22 mouse cellular contexts compared by ENCODE assay signal in genomic region chr12:105376976-105377375, GRCm38 (mm10). TPM values are rescaled to one million over a fixed set of nuclear protein-coding genes. Genes with fewer than 3 reads are reported as not detected.
A peak's percentile ranks its signal among the peaks of the same experiment; 100 is the strongest.
DNase-seq lines count a peak whose midpoint lies in the region; ATAC-seq lines count a peak whose summit lies in the region.
"Had no signal": no experiment of that assay in that cellular context is flagged by ENCODE, and none has a peak within 500 bp of the region (broad histone marks: within the 10 kb centered on the region; RNA-seq: fewer than 3 reads in every experiment).

No protein-coding gene starts in this region.

- DNase-seq in hindbrain, embryonic 10.5 days (ENCODE audit: low spot score) = no peak
- no peak for DNase-seq in hindbrain, embryonic 11.5 days (ENCODE audit: low spot score)
- DNase-seq in cerebellum, postnatal 25 days = peak; percentile 63 to 76
- peak; percentile 9 for DNase-seq in heart, postnatal 25 days (ENCODE audit: low spot score)
- no peak for DNase-seq in forebrain, embryonic 14.5 days (ENCODE audit: low spot score)
- DNase-seq in kidney, postnatal 25 days = no peak
- no peak for DNase-seq in kidney, postnatal 14 days
- DNase-seq: B cell, adult 2 months; layer of hippocampus, adult 9-11 months; thymus, postnatal 25 days had no signal

- ATAC-seq in hindbrain, embryonic 11.5 days (ENCODE audit: low FRiP score) = no peak
- peak; percentile 47; the same call in 1 of the 2 replicates for ATAC-seq in heart, embryonic 11.5 days (replicated peaks; ENCODE audit: insufficient number of reproducible peaks, low FRiP score, low TSS enrichment)
- no peak for ATAC-seq in forebrain, embryonic 14.5 days
- ATAC-seq: activated CD4-positive, CD25-positive, alpha-beta regulatory T cell, adult 4 months; forebrain, embryonic 13.5 days; hindbrain, embryonic 16.5 days; intestine, postnatal 0 days; lung, postnatal 0 days; midbrain, embryonic 16.5 days had no signal

- H3K27me3 ChIP-seq in hindbrain, embryonic 10.5 days (ENCODE audit: insufficient read depth, poor library complexity, severe bottlenecking) = no peaks in the 10 kb centered on the region
- H3K27me3 ChIP-seq in hindbrain, embryonic 11.5 days (ENCODE audit: control insufficient read depth, insufficient read depth, low read length) = no peaks in the 10 kb centered on the region
- peaks cover 70% of the 10 kb centered on the region for H3K27me3 ChIP-seq in heart, embryonic 11.5 days (ENCODE audit: control insufficient read depth, insufficient read depth, low read length)
- H3K27me3 ChIP-seq in forebrain, embryonic 14.5 days (replicated peaks; ENCODE audit: control insufficient read depth, insufficient read depth, low read length) = no peaks in the 10 kb centered on the region
- H3K27me3 ChIP-seq: forebrain, embryonic 13.5 days; limb, embryonic 13.5 days had no signal

- no peaks in the 10 kb centered on the region for H3K9me3 ChIP-seq in hindbrain, embryonic 10.5 days
- H3K9me3 ChIP-seq in hindbrain, embryonic 11.5 days (ENCODE audit: control insufficient read depth, low read length) = no peaks in the 10 kb centered on the region
- no peaks in the 10 kb centered on the region for H3K9me3 ChIP-seq in heart, embryonic 11.5 days (replicated peaks; ENCODE audit: control insufficient read depth, low read length)
- H3K9me3 ChIP-seq in forebrain, embryonic 14.5 days (replicated peaks; ENCODE audit: control insufficient read depth, low read length) = no peaks in the 10 kb centered on the region
- H3K9me3 ChIP-seq: forebrain, embryonic 13.5 days; limb, embryonic 13.5 days had no signal

- peak overlapping the region; percentile 13; the same call in 1 of the 2 replicates for H3K27ac ChIP-seq in hindbrain, embryonic 10.5 days
- no peak overlapping the region for H3K27ac ChIP-seq in hindbrain, embryonic 11.5 days (ENCODE audit: low read depth, low read length)
- no peak overlapping the region for H3K27ac ChIP-seq in heart, embryonic 11.5 days (ENCODE audit: low read depth, low read length)
- H3K27ac ChIP-seq in forebrain, embryonic 14.5 days (ENCODE audit: low read depth, low read length) = no peak overlapping the region
- H3K27ac ChIP-seq: forebrain, embryonic 13.5 days; kidney, postnatal 0 days; limb, embryonic 13.5 days; liver, embryonic 14.5 days had no signal

- H3K36me3 ChIP-seq in hindbrain, embryonic 10.5 days = no peaks in the 10 kb centered on the region
- H3K36me3 ChIP-seq in hindbrain, embryonic 11.5 days (ENCODE audit: control insufficient read depth, insufficient read depth, low read length) = no peaks in the 10 kb centered on the region
- H3K36me3 ChIP-seq in heart, embryonic 11.5 days (ENCODE audit: control insufficient read depth, insufficient read depth, low read length) = no peaks in the 10 kb centered on the region
- H3K36me3 ChIP-seq in forebrain, embryonic 14.5 days (ENCODE audit: control insufficient read depth, insufficient read depth, low read length) = no peaks in the 10 kb centered on the region
- H3K36me3 ChIP-seq: limb, embryonic 13.5 days had no signal

- 69% methylated on average over 12 of the region's 12 CpGs for WGBS in hindbrain, embryonic 10.5 days
- WGBS in hindbrain, embryonic 11.5 days = 71% methylated on average over 12 of the region's 12 CpGs
- WGBS in heart, embryonic 11.5 days (ENCODE audit: insufficient replicate concordance) = 34% methylated on average over 12 of the region's 12 CpGs
- WGBS in forebrain, embryonic 14.5 days = 76% methylated on average over 12 of the region's 12 CpGs

- intact Hi-C loops in heart, postnatal 25 days (cut with DNase I) = no loop called here

- H3K4me2 ChIP-seq in hindbrain, embryonic 11.5 days (replicated peaks; ENCODE audit: low read depth, low read length) = no peak overlapping the region
- H3K4me2 ChIP-seq in heart, embryonic 11.5 days = no peak overlapping the region
- H3K4me2 ChIP-seq in forebrain, embryonic 14.5 days (ENCODE audit: low read length) = no peak overlapping the region
- H3K4me2 ChIP-seq: forebrain, embryonic 13.5 days; limb, embryonic 13.5 days had no signal

- peaks cover 6% of the 10 kb centered on the region; the same call in 1 of the 2 replicates for H3K4me1 ChIP-seq in hindbrain, embryonic 10.5 days (replicated peaks)
- no peaks in the 10 kb centered on the region for H3K4me1 ChIP-seq in hindbrain, embryonic 11.5 days (replicated peaks; ENCODE audit: control insufficient read depth, insufficient read depth, low read length)
- H3K4me1 ChIP-seq in heart, embryonic 11.5 days (ENCODE audit: control insufficient read depth, insufficient read depth, low read length) = peaks cover 8% of the 10 kb centered on the region; the same call in 1 of the 2 replicates
- no peaks in the 10 kb centered on the region for H3K4me1 ChIP-seq in forebrain, embryonic 14.5 days (ENCODE audit: control insufficient read depth, insufficient read depth, low read length)
- H3K4me1 ChIP-seq: forebrain, embryonic 13.5 days; limb, embryonic 13.5 days had no signal

- H3K4me3 ChIP-seq in hindbrain, embryonic 10.5 days = no peak overlapping the region
- no peak overlapping the region for H3K4me3 ChIP-seq in hindbrain, embryonic 11.5 days (ENCODE audit: low read depth, low read length)
- H3K4me3 ChIP-seq in heart, embryonic 11.5 days (ENCODE audit: low read depth, low read length) = no peak overlapping the region
- H3K4me3 ChIP-seq in forebrain, embryonic 14.5 days (ENCODE audit: low read depth, low read length) = no peak overlapping the region
- H3K4me3 ChIP-seq: forebrain, embryonic 13.5 days; limb, embryonic 13.5 days had no signal

- no peak overlapping the region for H3K9ac ChIP-seq in hindbrain, embryonic 11.5 days (ENCODE audit: low read depth, low read length)
- H3K9ac ChIP-seq in heart, embryonic 11.5 days (ENCODE audit: low read depth, low read length) = no peak overlapping the region
- no peak overlapping the region for H3K9ac ChIP-seq in forebrain, embryonic 14.5 days (ENCODE audit: low read length)
- H3K9ac ChIP-seq: forebrain, embryonic 13.5 days; limb, embryonic 13.5 days; liver, embryonic 14.5 days had no signal

RNA-seq across cellular contexts. Expression of gene Tunar, which starts 43.3 kb away (rescaled TPM):
- 0.31 and 0.67 TPM in 2 replicates for polyA plus RNA-seq in hindbrain, embryonic 10.5 days (2016; fragmentation: Nextera tagmentation; extraction: Ambion mirVana)
- 1.2 and 1.3 TPM in 2 replicates for polyA plus RNA-seq in hindbrain, embryonic 11.5 days (2014; fragmentation: Nextera tagmentation; extraction: Ambion mirVana)
- 0.14 TPM in 1 of 2 replicates, not detected in the other for polyA plus RNA-seq in heart, embryonic 11.5 days (2014; fragmentation: Nextera tagmentation; extraction: Ambion mirVana)
- not detected for total RNA-seq in heart, postnatal 25 days (2021)
- polyA plus RNA-seq in forebrain, embryonic 14.5 days (2014; fragmentation: Nextera tagmentation; extraction: Ambion mirVana) = 4.4 and 6.6 TPM in 2 replicates
- total RNA-seq: megakaryocyte, adult 5-6 weeks had no signal
- polyA plus RNA-seq: activated CD4-positive, CD25-positive, alpha-beta regulatory T cell, adult 4 months; gonadal fat pad, adult 2 months; liver, embryonic 14.5 days; lung, postnatal 0 days had no signal

Comparison
In these comparisons a context has a peak if more than half of its experiments do, and no peak if none do; other contexts are left out.
1. DNase-seq: peak in cerebellum, postnatal 25 days (2 of 2) and heart, postnatal 25 days (single experiment); none in hindbrain, embryonic 10.5 days (single experiment), hindbrain, embryonic 11.5 days (single experiment), forebrain, embryonic 14.5 days (single experiment), kidney, postnatal 25 days (0 of 2) and kidney, postnatal 14 days (single experiment).